Mouse (Mus musculus): ENCODE measurements around the gene Rsu1.

Gene Rsu1

GRCm38 (mm10) chr2:13234796-13235195 lies 36.4 kb downstream of the Rsu1 start:
- Histone ChIP-seq H3K9me3 (ENCODE audit: low read length) (no peaks in the 10 kb centered on the region), H3K4me1 (replicated peaks; ENCODE audit: low read depth, low read length) (peaks cover 6% of the 10 kb centered on the region; the same call in 1 of the 2 replicates)
- no peak for TF ChIP-seq CTCF (conservative IDR thresholded peaks at IDR 0.05; ENCODE audit: low read length)
- no peak for TF ChIP-seq NANOG (IDR thresholded peaks at IDR 0.05; ENCODE audit: borderline replicate concordance, low read length)
- no peak for TF ChIP-seq POU5F1 (IDR thresholded peaks at IDR 0.05; ENCODE audit: borderline replicate concordance, low read length)

GRCm38 (mm10) chr2:13233902-13234301 lies 37.3 kb downstream of the Rsu1 start:
- Histone ChIP-seq H3K4me1 (replicated peaks; ENCODE audit: low read depth, low read length) (peaks cover 6% of the 10 kb centered on the region; the same call in 1 of the 2 replicates), H3K4me3 (replicated peaks; ENCODE audit: low read length) (no peak overlapping the region), H3K27me3 (ENCODE audit: insufficient read depth, low read length) (no peaks in the 10 kb centered on the region), H3K36me3 (ENCODE audit: insufficient read depth, low read length) (no peaks in the 10 kb centered on the region; the same call in 1 of the 2 replicates), H3K9me3 (ENCODE audit: low read length) (no peaks in the 10 kb centered on the region)
- TF ChIP-seq POU5F1 (IDR thresholded peaks at IDR 0.05; ENCODE audit: borderline replicate concordance, low read length), result no peak
- no peak for TF ChIP-seq NANOG (IDR thresholded peaks at IDR 0.05; ENCODE audit: borderline replicate concordance, low read length)
- no peak for TF ChIP-seq CTCF (conservative IDR thresholded peaks at IDR 0.05; ENCODE audit: low read length)

More at GRCm38 (mm10) chr2:13234796-13235195, 36.4 kb downstream of the Rsu1 start:
- Histone ChIP-seq H3K4me3 (replicated peaks; ENCODE audit: low read length) (no peak overlapping the region), H3K27me3 (ENCODE audit: insufficient read depth, low read length) (no peaks in the 10 kb centered on the region), H3K36me3 (ENCODE audit: insufficient read depth, low read length) (peaks cover 8% of the 10 kb centered on the region)

- H3K9me3 ChIP-seq (ENCODE audit: low read length), result no peaks in the 10 kb centered on the region
- no peak for TF ChIP-seq CTCF (conservative IDR thresholded peaks at IDR 0.05; ENCODE audit: low read length)
- TF ChIP-seq NANOG (IDR thresholded peaks at IDR 0.05; ENCODE audit: borderline replicate concordance, low read length), result no peak
- TF ChIP-seq POU5F1 (IDR thresholded peaks at IDR 0.05; ENCODE audit: borderline replicate concordance, low read length), result no peak
- no peaks in the 10 kb centered on the region; the same call in 1 of the 2 replicates for H3K36me3 ChIP-seq (ENCODE audit: insufficient read depth, low read length)
Observed at GRCm38 (mm10) chr2:13233254-13233835, 37.9 kb downstream of the Rsu1 start.

GRCm38 (mm10) chr2:13232305-13232704 lies 38.9 kb downstream of the Rsu1 start:
- Histone ChIP-seq H3K36me3 (ENCODE audit: insufficient read depth, low read length) (no peaks in the 10 kb centered on the region; the same call in 1 of the 2 replicates), H3K4me3 (replicated peaks; ENCODE audit: low read length) (no peak overlapping the region), H3K4me1 (replicated peaks; ENCODE audit: low read depth, low read length) (no peaks in the 10 kb centered on the region), H3K9me3 (ENCODE audit: low read length) (no peaks in the 10 kb centered on the region), H3K27me3 (ENCODE audit: insufficient read depth, low read length) (no peaks in the 10 kb centered on the region)
- TF ChIP-seq CTCF (conservative IDR thresholded peaks at IDR 0.05; ENCODE audit: low read length), result no peak
- TF ChIP-seq NANOG (IDR thresholded peaks at IDR 0.05; ENCODE audit: borderline replicate concordance, low read length), result no peak
- no peak for TF ChIP-seq POU5F1 (IDR thresholded peaks at IDR 0.05; ENCODE audit: borderline replicate concordance, low read length)

More at GRCm38 (mm10) chr2:13233254-13233835, 37.9 kb downstream of the Rsu1 start:
- Histone ChIP-seq H3K27me3 (ENCODE audit: insufficient read depth, low read length) (no peaks in the 10 kb centered on the region), H3K4me1 (replicated peaks; ENCODE audit: low read depth, low read length) (peaks cover 6% of the 10 kb centered on the region; the same call in 1 of the 2 replicates), H3K4me3 (replicated peaks; ENCODE audit: low read length) (no peak overlapping the region)

GRCm38 (mm10) chr2:13229686-13230085 lies 41.5 kb downstream of the Rsu1 start:
- Histone ChIP-seq H3K4me3 (replicated peaks; ENCODE audit: low read length) (no peak overlapping the region), H3K9me3 (ENCODE audit: low read length) (no peaks in the 10 kb centered on the region), H3K27me3 (ENCODE audit: insufficient read depth, low read length) (no peaks in the 10 kb centered on the region), H3K36me3 (ENCODE audit: insufficient read depth, low read length) (no peaks in the 10 kb centered on the region; the same call in 1 of the 2 replicates), H3K4me1 (replicated peaks; ENCODE audit: low read depth, low read length) (no peaks in the 10 kb centered on the region)
- TF ChIP-seq POU5F1 (IDR thresholded peaks at IDR 0.05; ENCODE audit: borderline replicate concordance, low read length), result no peak
- no peak for TF ChIP-seq NANOG (IDR thresholded peaks at IDR 0.05; ENCODE audit: borderline replicate concordance, low read length)
- no peak for TF ChIP-seq CTCF (conservative IDR thresholded peaks at IDR 0.05; ENCODE audit: low read length)

- no peak for TF ChIP-seq POU5F1 (IDR thresholded peaks at IDR 0.05; ENCODE audit: borderline replicate concordance, low read length)
- no peak for TF ChIP-seq CTCF (conservative IDR thresholded peaks at IDR 0.05; ENCODE audit: low read length)
- Histone ChIP-seq H3K27me3 (ENCODE audit: insufficient read depth, low read length) (no peaks in the 10 kb centered on the region), H3K4me3 (replicated peaks; ENCODE audit: low read length) (no peak overlapping the region), H3K4me1 (replicated peaks; ENCODE audit: low read depth, low read length) (no peaks in the 10 kb centered on the region), H3K36me3 (ENCODE audit: insufficient read depth, low read length) (peaks cover 8% of the 10 kb centered on the region), H3K9me3 (ENCODE audit: low read length) (no peaks in the 10 kb centered on the region)
Observed at GRCm38 (mm10) chr2:13226031-13226430, 45.2 kb downstream of the Rsu1 start.

GRCm38 (mm10) chr2:13224546-13224945 lies 46.7 kb downstream of the Rsu1 start:
- Histone ChIP-seq H3K4me3 (replicated peaks; ENCODE audit: low read length) (no peak overlapping the region), H3K36me3 (ENCODE audit: insufficient read depth, low read length) (peaks cover 8% of the 10 kb centered on the region), H3K4me1 (replicated peaks; ENCODE audit: low read depth, low read length) (no peaks in the 10 kb centered on the region), H3K9me3 (ENCODE audit: low read length) (no peaks in the 10 kb centered on the region), H3K27me3 (ENCODE audit: insufficient read depth, low read length) (no peaks in the 10 kb centered on the region)
- TF ChIP-seq CTCF (conservative IDR thresholded peaks at IDR 0.05; ENCODE audit: low read length) (no peak), POU5F1 (IDR thresholded peaks at IDR 0.05; ENCODE audit: borderline replicate concordance, low read length) (no peak), NANOG (IDR thresholded peaks at IDR 0.05; ENCODE audit: borderline replicate concordance, low read length) (no peak)

GRCm38 (mm10) chr2:13223451-13223850 lies 47.8 kb downstream of the Rsu1 start:
- no peaks in the 10 kb centered on the region for H3K4me1 ChIP-seq (replicated peaks; ENCODE audit: low read depth, low read length)
- TF ChIP-seq CTCF (conservative IDR thresholded peaks at IDR 0.05; ENCODE audit: low read length) (no peak), POU5F1 (IDR thresholded peaks at IDR 0.05; ENCODE audit: borderline replicate concordance, low read length) (no peak), NANOG (IDR thresholded peaks at IDR 0.05; ENCODE audit: borderline replicate concordance, low read length) (no peak)
- H3K4me3 ChIP-seq (replicated peaks; ENCODE audit: low read length), result no peak overlapping the region
- H3K36me3 ChIP-seq (ENCODE audit: insufficient read depth, low read length), result peaks cover 8% of the 10 kb centered on the region; the same call in 1 of the 2 replicates
- no peaks in the 10 kb centered on the region for H3K27me3 ChIP-seq (ENCODE audit: insufficient read depth, low read length)
- H3K9me3 ChIP-seq (ENCODE audit: low read length), result no peaks in the 10 kb centered on the region

Measured in E14TG2a.4 (cell line).